Mouse (Mus musculus) left cerebral cortex, adult 18-20 months (tissue): ENCODE data around the gene C1ql1. TPM values are rescaled to one million over a fixed set of nuclear protein-coding genes. Genes with fewer than 3 reads are reported as not detected.
A peak's percentile ranks its signal among the peaks of the same experiment; 100 is the strongest.

Experiments
- DNase-seq, 2 experiments: peaks; one replicate each; pipeline ENCODE4 v3.0.0; 2021 to 2022; ENCODE audit warnings: low spot score in 2 of 2, mixed read lengths in 1 of 2
- total RNA-seq, 2 experiments: library from RNA; stranded (reverse); gene quantifications; 2 replicates each; pipeline ENCODE4 v1.2.3; 2021

C1ql1 gene
- total RNA-seq, 2 experiments from 2014 or later = 12.3 to 15.7 TPM

GRCm38 (mm10) chr11:102903654-102904053, 42.8 kb downstream of the C1ql1 start:
- no peak for DNase-seq

DNA sequence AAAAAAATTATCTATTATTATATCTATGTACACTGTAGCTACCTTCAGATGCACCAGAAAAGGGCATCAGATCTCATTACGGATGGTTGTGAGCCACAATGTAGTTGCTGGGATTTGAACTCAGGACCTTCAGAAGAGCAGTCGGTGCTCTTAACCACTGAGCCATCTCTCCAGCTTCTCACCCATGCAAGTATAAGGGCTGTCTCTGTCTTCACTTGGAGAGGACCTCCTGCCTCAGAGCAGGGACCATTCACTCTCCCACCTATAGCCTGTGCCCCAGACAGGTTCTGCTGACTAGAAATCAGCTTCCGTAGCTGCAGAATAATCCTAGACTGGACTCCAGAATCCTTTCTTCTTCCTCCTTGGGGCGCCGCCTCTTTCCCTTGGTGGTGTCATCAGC, 44.4 kb downstream of the C1ql1 start:
- no peak for DNase-seq

GRCm38 (mm10) chr11:102901199-102901598, 45.3 kb downstream of the C1ql1 start:
- no peak for DNase-seq

DNA sequence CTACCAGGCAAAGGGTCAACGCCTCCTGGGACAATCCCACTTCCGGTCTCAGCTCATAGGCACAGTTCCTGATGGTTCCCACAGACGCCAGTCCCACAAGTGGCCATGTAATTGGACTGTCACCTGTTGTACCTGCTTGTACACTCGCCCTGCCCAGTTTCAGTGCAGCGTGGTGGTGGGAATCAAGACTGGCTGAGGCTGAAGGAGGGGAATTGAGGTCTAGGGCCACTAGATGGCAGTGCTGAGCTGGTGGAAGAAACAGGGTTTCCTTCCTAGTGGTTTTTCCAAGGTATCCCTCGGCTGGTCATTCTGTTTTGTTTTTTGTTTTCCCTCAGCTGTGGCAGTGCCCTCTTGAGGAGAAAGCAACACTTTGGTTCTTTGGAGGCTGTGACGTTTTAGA, 45.7 kb downstream of the C1ql1 start, which contains the start of gene Gfap:
Gene Gfap (minus strand): TSS at position 150 of the 400 bp plus-strand sequence.
- DNase-seq = peak; percentile 72 to 86

DNA sequence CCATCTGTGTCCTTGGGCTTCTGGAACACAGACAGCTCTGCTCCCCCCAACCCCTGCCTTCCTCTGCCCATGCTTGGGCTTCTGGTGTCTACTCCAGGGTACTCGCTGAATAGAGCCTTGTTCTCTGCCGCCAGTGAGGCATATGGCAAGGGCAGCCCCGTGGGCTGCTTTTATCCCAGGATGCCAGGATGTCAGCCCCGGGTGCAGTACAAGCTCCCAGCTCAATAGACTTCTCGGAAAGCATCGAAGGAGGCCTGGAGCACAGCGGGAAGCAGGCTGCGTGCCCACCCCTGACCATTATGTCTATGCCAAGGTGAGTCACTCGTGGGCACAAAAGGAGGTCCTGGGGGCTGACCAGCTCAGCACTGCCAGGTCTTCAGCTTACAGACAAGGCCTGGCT, 48.1 kb downstream of the C1ql1 start:
- no peak for DNase-seq

DNA sequence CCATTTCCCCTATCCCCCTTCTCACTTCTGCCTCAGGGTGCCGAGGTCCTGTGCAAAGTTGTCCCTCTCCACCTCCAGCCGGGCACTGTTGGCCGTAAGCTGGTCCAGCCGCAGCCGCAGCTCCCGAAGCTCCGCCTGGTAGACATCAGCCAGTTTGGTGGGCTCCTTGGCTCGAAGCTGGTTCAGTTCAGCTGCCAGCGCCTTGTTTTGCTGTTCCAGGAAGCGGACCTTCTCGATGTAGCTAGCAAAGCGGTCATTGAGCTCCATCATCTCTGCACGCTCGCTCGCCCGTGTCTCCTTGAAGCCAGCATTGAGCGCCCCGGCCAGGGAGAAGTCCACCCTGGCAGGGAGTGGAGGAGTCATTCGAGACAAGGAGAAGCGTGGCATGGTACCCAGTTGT, 49.8 kb downstream of the C1ql1 start:
- no peak for DNase-seq

- no peak for DNase-seq
Measured at GRCm38 (mm10) chr11:102895779-102896178, 50.7 kb downstream of the C1ql1 start.

DNA sequence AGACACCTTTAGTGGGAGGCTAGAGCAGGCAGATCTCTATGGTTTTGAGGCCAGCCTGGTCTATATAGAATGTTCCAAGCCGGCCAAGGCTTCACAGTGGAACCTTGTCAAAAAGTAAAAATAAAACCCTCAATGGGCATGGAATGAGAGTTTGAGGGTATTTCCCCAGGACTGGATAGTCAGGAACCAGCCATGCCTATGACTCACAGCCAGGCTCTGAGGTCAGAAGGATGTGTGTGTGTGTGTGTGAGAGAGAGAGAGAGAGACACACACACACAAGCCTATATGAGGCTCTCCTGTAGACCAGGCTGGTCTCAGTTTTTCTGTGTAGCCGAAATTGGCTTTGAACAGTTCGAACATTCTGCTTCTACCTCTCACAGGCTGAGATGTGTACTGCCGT, 51.8 kb downstream of the C1ql1 start:
- no peak for DNase-seq

DNA sequence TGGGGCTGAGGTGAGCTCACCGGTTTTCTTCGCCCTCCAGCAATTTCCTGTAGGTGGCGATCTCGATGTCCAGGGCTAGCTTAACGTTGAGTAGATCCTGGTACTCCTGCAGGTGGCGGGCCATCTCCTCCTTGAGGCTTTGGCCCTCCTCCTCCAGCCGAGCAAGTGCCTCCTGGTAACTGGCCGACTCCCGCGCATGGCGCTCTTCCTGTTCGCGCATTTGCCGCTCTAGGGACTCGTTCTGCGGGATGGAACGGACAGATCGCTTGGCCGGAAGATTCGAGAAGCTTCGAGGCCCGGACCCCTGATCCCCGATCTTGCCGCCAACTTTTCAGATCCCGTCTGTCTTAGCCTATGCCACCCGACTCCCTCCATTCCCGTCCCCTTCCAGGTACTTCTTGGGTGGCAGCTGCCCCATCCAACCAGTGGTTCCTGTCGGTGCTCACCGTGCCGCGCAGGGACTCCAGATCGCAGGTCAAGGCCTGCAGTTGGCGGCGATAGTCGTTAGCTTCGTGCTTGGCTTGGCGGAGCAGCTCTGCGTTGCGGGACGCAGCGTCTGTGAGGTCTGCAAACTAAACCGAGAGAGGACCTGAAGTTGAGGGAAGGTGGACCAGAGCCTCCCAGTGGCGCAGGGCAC, 53.4 kb downstream of the C1ql1 start:
- DNase-seq = peak; percentile 24 to 35

GRCm38 (mm10) chr11:102890096-102890495, 56.4 kb downstream of the C1ql1 start:
- no peak for DNase-seq

Other genes with a start within 250 kb of the C1ql1 start
- gene Ccdc43, start 248.9 kb downstream of the C1ql1 start, total RNA-seq = 10 to 100 TPM; 26.1 to 29.0 TPM
- 100 to 1,000 TPM; 125 to 129 TPM for gene Adam11, start 185.2 kb downstream of the C1ql1 start, total RNA-seq
- gene Gjc1, start 127.0 kb downstream of the C1ql1 start, total RNA-seq = 1 to 10 TPM; 3.2 to 4.8 TPM
- gene Higd1b, start 110.8 kb downstream of the C1ql1 start, total RNA-seq = 1 to 10 TPM; 2.0 to 7.4 TPM
- 100 to 1,000 TPM; 118 to 122 TPM for gene Eftud2, start 65.7 kb downstream of the C1ql1 start, total RNA-seq
- gene Ccdc103, start 65.5 kb downstream of the C1ql1 start, total RNA-seq = 1 to 10 TPM; 1.4 TPM
- gene Fam187a, start 61.5 kb downstream of the C1ql1 start, total RNA-seq = under 1 TPM in 1 of 2 experiments, not detected in 1; 0.42 TPM
- gene Gfap, start 45.8 kb downstream of the C1ql1 start, total RNA-seq = 100 to 1,000 TPM; 137 to 174 TPM
- under 1 TPM in 1 of 2 experiments, not detected in 1; 0.46 TPM for gene Kif18b, start 21.6 kb downstream of the C1ql1 start, total RNA-seq
- gene Nmt1, start 81.5 kb upstream of the C1ql1 start, total RNA-seq = 100 to 1,000 TPM; 130 to 131 TPM
- gene Dcakd, start 81.6 kb upstream of the C1ql1 start, total RNA-seq = 10 to 100 TPM; 44.4 to 44.6 TPM
- 10 to 100 TPM; 20.4 to 21.7 TPM for gene Plcd3, start 155.0 kb upstream of the C1ql1 start, total RNA-seq
- 10 to 100 TPM; 85.2 to 90.4 TPM for gene Acbd4, start 155.0 kb upstream of the C1ql1 start, total RNA-seq
- gene Hexim1, start 169.5 kb upstream of the C1ql1 start, total RNA-seq = 10 to 100 TPM; 42.6 to 52.8 TPM
- gene Hexim2, start 185.7 kb upstream of the C1ql1 start, total RNA-seq = 10 to 100 TPM; 16.1 to 16.2 TPM
- 100 to 1,000 TPM; 169 to 206 TPM for gene Fmnl1, start 224.4 kb upstream of the C1ql1 start, total RNA-seq